Mouse (Mus musculus): Measurements from ENCODE around the gene Cd81. TPM values are rescaled to one million over a fixed set of nuclear protein-coding genes. Genes with fewer than 3 reads are reported as not detected.

Gene Cd81
- 122 TPM for polyA plus RNA-seq (2014; fragmentation: Illumina TruSeq; extraction: RNeasy Lipid Tissue Mini Kit (QIAGEN cat#74804); ENCODE audit: low read depth, low replicate concordance)

DNA sequence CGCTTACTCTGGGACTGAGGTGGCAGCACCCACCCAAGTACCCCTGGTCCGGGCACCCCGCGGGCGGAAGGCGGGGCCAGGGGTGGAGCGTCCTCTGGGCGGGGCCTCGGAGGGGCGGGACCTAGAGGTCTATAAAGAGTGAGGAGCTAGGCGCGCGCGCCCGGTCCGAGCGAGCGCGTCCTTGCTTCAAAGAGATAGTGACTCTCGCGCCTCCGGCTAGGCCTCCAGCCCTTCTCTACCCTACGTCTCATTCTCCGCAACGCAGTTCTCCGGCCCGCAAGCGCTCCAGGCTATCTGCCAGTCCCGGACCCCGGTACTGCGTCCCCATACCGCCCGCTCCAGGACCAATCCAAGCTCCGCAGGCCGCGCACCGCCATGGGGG lies at the start of gene Cd81:
Cd81 (plus strand) TSS at position 114 of the 382 bp plus-strand sequence.

DNA sequence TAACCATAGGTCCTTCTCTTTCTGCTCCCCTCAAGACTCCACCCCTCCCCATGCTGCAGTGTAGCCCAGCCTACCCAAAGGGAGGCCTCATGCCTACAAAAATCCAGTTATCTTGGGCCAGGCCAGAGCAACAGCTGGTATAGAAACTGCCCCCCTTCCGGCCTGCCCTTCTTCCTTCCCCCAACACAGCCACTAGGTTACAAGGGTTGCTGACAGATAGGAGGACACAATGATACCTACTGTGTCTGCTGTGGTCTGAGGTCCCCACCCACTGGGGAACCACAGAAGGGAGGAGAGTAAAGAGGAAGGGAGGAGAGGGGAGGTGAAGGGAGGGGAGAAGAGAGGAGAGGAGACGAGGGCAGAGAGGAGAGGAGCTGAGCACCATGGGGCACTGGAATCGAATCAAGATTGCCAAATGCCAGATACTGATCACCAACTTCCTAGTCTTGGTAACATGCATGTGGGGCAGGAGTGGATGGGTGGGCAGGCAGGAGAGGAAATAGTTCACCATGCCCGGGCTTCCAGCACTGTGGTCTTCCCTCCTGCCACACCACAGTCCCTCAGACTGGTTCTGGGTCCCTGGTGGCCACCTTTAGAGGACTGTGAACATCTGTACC lies 47.7 kb upstream of the Cd81 start, which contains the start of gene Tspan32:
Tspan32 (plus strand) TSS at position 320 of the 617 bp plus-strand sequence.

DNA sequence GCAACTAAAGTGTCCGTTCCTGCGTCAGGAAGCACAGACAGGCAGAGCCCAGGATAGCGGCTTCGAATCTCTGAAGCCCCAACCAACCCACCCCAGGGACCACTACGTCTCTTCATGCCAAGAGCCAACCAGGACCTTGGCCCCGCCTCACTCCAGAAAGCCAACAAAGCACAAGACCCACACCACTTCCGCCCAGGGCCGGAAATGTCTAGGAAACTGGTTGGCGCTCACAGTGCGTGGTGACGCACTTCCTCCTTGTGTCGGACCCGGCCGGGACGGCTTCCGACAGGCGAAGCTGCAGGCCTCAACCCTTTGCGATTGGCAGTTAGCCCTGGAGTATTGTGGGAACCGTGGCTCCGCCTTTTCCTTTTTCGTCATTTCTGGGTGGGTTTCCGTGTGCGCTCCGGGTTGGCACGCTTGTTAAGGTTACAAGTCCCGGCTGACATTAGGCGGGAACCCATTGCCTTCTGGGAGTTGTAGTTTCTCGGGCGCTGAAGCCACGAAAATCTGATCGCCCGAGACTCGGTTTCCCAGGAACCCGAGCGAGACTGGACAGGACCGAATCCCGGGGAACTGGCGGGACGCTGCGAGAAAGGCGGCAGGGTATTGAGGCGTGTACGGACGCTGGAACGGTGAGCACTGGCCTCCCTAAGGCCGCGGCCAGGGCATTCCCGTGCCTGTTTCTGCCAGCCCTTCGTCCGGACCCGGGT lies 16.5 kb downstream of the Cd81 start, which contains the start of gene Tssc4:
Tssc4 (plus strand) TSS at position 368 of the 710 bp plus-strand sequence.

DNA sequence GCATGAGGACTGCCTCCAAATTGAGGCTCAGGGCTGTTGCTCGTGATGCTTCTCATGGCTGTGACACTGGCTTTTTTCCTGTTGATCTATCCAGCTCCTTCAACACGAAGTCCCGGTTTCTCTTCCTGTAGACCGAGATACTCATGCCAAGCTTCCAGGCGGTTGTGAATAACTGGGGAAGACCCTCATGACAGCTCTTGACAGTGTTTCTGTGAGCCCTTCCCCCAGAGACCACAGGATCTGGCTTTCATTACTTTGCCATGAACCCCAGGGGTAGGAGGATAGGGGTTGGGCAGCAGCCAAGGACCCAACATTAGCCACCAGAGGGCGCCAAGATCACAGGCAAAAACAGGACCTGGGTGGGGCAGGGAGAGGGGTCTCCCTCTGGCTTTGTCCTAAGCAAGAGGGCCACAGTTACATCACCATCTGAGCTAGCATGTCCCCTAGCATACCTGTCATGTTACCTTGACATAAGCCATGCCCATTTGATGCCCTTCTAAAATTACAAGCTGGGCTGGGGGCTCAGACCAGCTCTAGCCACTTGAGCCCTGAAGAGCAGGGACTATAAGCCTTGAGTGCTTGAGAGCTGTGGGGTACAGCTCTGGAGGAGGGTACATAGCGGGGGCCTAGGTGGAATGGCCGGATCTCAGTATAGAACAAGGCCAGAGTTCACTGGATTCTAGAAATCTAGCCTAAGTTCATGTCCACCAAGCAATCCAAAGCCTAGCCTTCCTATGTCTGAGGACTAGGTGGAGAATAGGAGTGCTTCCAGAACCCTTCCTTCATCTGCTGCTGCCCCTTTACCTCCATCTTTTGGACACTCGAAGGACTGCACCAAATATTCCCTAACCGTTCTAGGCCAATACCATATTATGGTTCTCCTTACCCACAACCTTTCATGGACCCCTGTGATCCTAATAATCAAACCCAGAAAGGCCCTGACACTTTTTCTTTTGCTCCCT lies 42.3 kb downstream of the Cd81 start, which contains the start of gene Trpm5:
Trpm5 (minus strand) TSS at position 51 of the 962 bp plus-strand sequence.

DNA sequence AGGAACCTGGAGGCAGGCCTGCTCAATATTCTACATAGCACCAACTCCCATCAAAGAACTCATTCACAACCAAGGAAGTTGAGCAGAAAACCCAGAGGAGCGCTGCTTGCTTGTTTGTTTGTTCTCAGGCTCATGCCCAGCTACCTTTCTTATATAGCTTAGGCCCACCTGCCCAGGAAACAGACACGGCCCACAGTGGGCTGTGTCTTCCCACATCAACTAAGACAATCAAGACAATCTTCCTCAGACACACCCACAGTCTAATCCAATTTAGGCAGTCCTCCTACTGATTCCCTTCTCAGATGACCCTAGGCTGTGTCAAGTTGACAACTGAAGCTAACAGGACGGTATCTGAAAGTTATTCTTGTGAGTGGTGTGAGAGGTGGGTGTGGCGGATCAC lies 53.5 kb downstream of the Cd81 start, which contains the start of gene Kcnq1:
Kcnq1 (plus strand) TSS at position 301 of the 400 bp plus-strand sequence.

Other genes with a start within 250 kb of the Cd81 start
- gene Th, start 121.6 kb upstream of the Cd81 start, polyA plus RNA-seq (2014; fragmentation: Illumina TruSeq; extraction: RNeasy Lipid Tissue Mini Kit (QIAGEN cat#74804); ENCODE audit: low read depth, low replicate concordance), result not detected
- gene Ascl2, start 83.5 kb upstream of the Cd81 start, polyA plus RNA-seq (2014; fragmentation: Illumina TruSeq; extraction: RNeasy Lipid Tissue Mini Kit (QIAGEN cat#74804); ENCODE audit: low read depth, low replicate concordance), result not detected
- gene Tspan32, start 47.7 kb upstream of the Cd81 start, polyA plus RNA-seq (2014; fragmentation: Illumina TruSeq; extraction: RNeasy Lipid Tissue Mini Kit (QIAGEN cat#74804); ENCODE audit: low read depth, low replicate concordance), result 0.36 TPM
- 0.73 TPM for gene Tssc4, start 16.5 kb downstream of the Cd81 start, polyA plus RNA-seq (2014; fragmentation: Illumina TruSeq; extraction: RNeasy Lipid Tissue Mini Kit (QIAGEN cat#74804); ENCODE audit: low read depth, low replicate concordance)
- gene Trpm5, start 41.9 kb downstream of the Cd81 start, polyA plus RNA-seq (2014; fragmentation: Illumina TruSeq; extraction: RNeasy Lipid Tissue Mini Kit (QIAGEN cat#74804); ENCODE audit: low read depth, low replicate concordance), result not detected
- gene Kcnq1, start 53.6 kb downstream of the Cd81 start, polyA plus RNA-seq (2014; fragmentation: Illumina TruSeq; extraction: RNeasy Lipid Tissue Mini Kit (QIAGEN cat#74804); ENCODE audit: low read depth, low replicate concordance), result 8.7 TPM